Mouse (Mus musculus) olfactory bulb, adult 2 months (tissue): Measurements from ENCODE around the gene Osgin1.

Source experiments
- CTCF ChIP-seq: fragments of 200-500 bp; IDR thresholded peaks from 2 replicates; pipeline ENCODE4 v1.5.1; 2012; ENCODE audit warnings: low read depth, mild to moderate bottlenecking, low read length, moderate library complexity; ENCODE audit not compliant: insufficient read depth
- POLR2A ChIP-seq: fragments of 200-500 bp; IDR thresholded peaks from 2 replicates; pipeline ENCODE4 v1.6.1; 2012; ENCODE audit warnings: mild to moderate bottlenecking, low read depth, low read length, moderate library complexity; ENCODE audit not compliant: insufficient read depth

DNA sequence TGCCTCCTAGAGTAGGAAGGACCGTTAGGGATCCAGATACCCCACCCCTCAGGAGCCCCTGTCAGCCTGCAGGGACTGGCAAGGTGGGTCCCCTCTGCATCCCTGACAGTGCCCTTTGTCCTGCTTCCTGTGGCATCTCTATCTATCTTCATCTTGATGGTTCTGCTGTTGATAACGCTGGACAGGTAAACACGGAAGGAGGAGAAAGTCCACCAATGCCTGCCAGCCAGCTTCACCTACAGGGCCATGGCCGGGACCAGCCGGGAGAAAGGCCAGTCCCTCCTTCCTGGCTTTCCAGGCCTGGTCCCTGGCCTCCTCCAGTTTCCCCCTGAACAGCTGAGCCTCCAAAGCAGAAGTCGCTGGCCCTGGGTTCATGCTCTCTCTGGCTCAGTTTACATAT, 645 bp downstream of the Osgin1 start:
- TF ChIP-seq POLR2A: no peak
- no peak for TF ChIP-seq CTCF
